Comparison of ENCODE assay signal across 24 mouse cellular contexts in genomic region chr15:27873747-27874320, GRCm38 (mm10).
A peak's percentile ranks its signal among the peaks of the same experiment; 100 is the strongest.
DNase-seq lines count a peak whose midpoint lies in the region; ATAC-seq and TF ChIP-seq lines count a peak whose summit lies in the region.
"Had no signal": no experiment of that assay in that cellular context is flagged by ENCODE, and none has a peak within 500 bp of the region (broad histone marks: within the 10 kb centered on the region; RNA-seq: fewer than 3 reads in every experiment).

No protein-coding gene starts in this region.

- no peak for ATAC-seq in hindbrain, embryonic 16.5 days
- ATAC-seq in megakaryocyte progenitor cell, adult 5-6 weeks (replicated peaks; ENCODE audit: poor library complexity), result peak; percentile 44
- ATAC-seq: forebrain, embryonic 15.5 days; liver, embryonic 12.5 days; midbrain, embryonic 16.5 days had no signal

- TF ChIP-seq CTCF in bone marrow macrophage, adult 2 months (IDR thresholded peaks at IDR 0.05; ENCODE audit: low read depth, low read length), result no peak

- peaks cover 87% of the 10 kb centered on the region for H3K36me3 ChIP-seq in hindbrain, embryonic 10.5 days
- H3K36me3 ChIP-seq in hindbrain, embryonic 16.5 days (ENCODE audit: control insufficient read depth, insufficient read depth, low read length), result peaks cover 3% of the 10 kb centered on the region

- no peak overlapping the region for H3K4me3 ChIP-seq in hindbrain, embryonic 10.5 days
- H3K4me3 ChIP-seq in hindbrain, embryonic 16.5 days (ENCODE audit: low read length), result no peak overlapping the region
- H3K4me3 ChIP-seq in bone marrow macrophage, adult 2 months (ENCODE audit: insufficient read depth, low read length), result peak overlapping the region; percentile 56
- H3K4me3 ChIP-seq: embryonic facial prominence, embryonic 15.5 days; forebrain, embryonic 15.5 days; heart, adult 2 months; hindbrain, embryonic 13.5 days; liver, embryonic 12.5 days; stomach, embryonic 15.5 days had no signal

- H3K9me3 ChIP-seq in hindbrain, embryonic 10.5 days, result no peaks in the 10 kb centered on the region
- no peaks in the 10 kb centered on the region for H3K9me3 ChIP-seq in hindbrain, embryonic 16.5 days (ENCODE audit: control insufficient read depth, low read length)
- H3K9me3 ChIP-seq: embryonic facial prominence, embryonic 15.5 days; forebrain, embryonic 15.5 days; hindbrain, embryonic 13.5 days; liver, embryonic 12.5 days; stomach, embryonic 15.5 days had no signal

- peaks cover 7% of the 10 kb centered on the region; the same call in 1 of the 2 replicates for H3K4me1 ChIP-seq in hindbrain, embryonic 10.5 days (replicated peaks)
- peaks cover 2% of the 10 kb centered on the region; the same call in 1 of the 2 replicates for H3K4me1 ChIP-seq in hindbrain, embryonic 16.5 days (ENCODE audit: control insufficient read depth, insufficient read depth, low read depth, low read length)
- peaks cover 40% of the 10 kb centered on the region for H3K4me1 ChIP-seq in bone marrow macrophage, adult 2 months (ENCODE audit: control insufficient read depth, insufficient read depth, low read length)
- H3K4me1 ChIP-seq: embryonic facial prominence, embryonic 15.5 days; forebrain, embryonic 15.5 days; stomach, embryonic 15.5 days had no signal

- 90% methylated on average over 16 of the region's 16 CpGs for WGBS in hindbrain, embryonic 10.5 days
- WGBS in hindbrain, embryonic 16.5 days, result 92% methylated on average over 16 of the region's 16 CpGs

- 0 out of 2 replicates have a peak overlapping the region, but pooled peaks have one; percentile 45 for H3K27ac ChIP-seq in hindbrain, embryonic 10.5 days
- H3K27ac ChIP-seq in hindbrain, embryonic 16.5 days (ENCODE audit: low read depth, low read length), result no peak overlapping the region
- peak overlapping the region; percentile 92 for H3K27ac ChIP-seq in bone marrow macrophage, adult 2 months (ENCODE audit: insufficient read depth, low read depth, low read length)
- H3K27ac ChIP-seq: embryonic facial prominence, embryonic 15.5 days; forebrain, embryonic 15.5 days; heart, adult 2 months; hindbrain, embryonic 13.5 days; kidney, postnatal 0 days; liver, embryonic 12.5 days; stomach, embryonic 15.5 days had no signal

- H3K4me2 ChIP-seq in hindbrain, embryonic 16.5 days (ENCODE audit: low read length), result no peak overlapping the region
- H3K4me2 ChIP-seq: embryonic facial prominence, embryonic 15.5 days; forebrain, embryonic 15.5 days; hindbrain, embryonic 13.5 days; liver, embryonic 12.5 days; lung, embryonic 14.5 days; stomach, embryonic 15.5 days had no signal

- no peak for TF ChIP-seq POLR2A in bone marrow macrophage, adult 2 months (IDR thresholded peaks at IDR 0.05; ENCODE audit: borderline replicate concordance, low read depth, low read length)

- DNase-seq in hindbrain, embryonic 10.5 days (ENCODE audit: low spot score), result no peak
- DNase-seq in A20 (ENCODE audit: low read depth, low spot score), result peak; percentile 34
- no peak for DNase-seq in cerebellum, adult 9-10 months
- no peak for DNase-seq in embryo, embryonic 10 days (ENCODE audit: low spot score)
- no peak for DNase-seq in layer of hippocampus, postnatal 25 days (ENCODE audit: extremely low spot score in 1 of 2, low spot score in 1 of 2)
- DNase-seq: adrenal gland, adult 2 months; cerebellum, adult 18-20 months; cerebellum, postnatal 36 days; gastrocnemius, postnatal 10 days; kidney, adult 2 months; layer of hippocampus, adult 9-11 months; lung, embryonic 14.5 days; thymus, postnatal 25 days had no signal

- no peaks in the 10 kb centered on the region for H3K27me3 ChIP-seq in hindbrain, embryonic 10.5 days (ENCODE audit: insufficient read depth, poor library complexity, severe bottlenecking)
- H3K27me3 ChIP-seq in hindbrain, embryonic 16.5 days (replicated peaks; ENCODE audit: control insufficient read depth, insufficient read depth, low read length), result no peaks in the 10 kb centered on the region
- H3K27me3 ChIP-seq: embryonic facial prominence, embryonic 15.5 days; forebrain, embryonic 15.5 days; hindbrain, embryonic 13.5 days; liver, embryonic 12.5 days; stomach, embryonic 15.5 days had no signal

- H3K9ac ChIP-seq in hindbrain, embryonic 16.5 days (ENCODE audit: low read depth, low read length), result no peak overlapping the region
- H3K9ac ChIP-seq: embryonic facial prominence, embryonic 15.5 days; forebrain, embryonic 15.5 days; hindbrain, embryonic 13.5 days; liver, embryonic 12.5 days; lung, embryonic 14.5 days; stomach, embryonic 15.5 days had no signal
